Mouse (Mus musculus) ES-Bruce4 (cell line): ENCODE measurements at regions not wholly inside any gene's neighbourhood (a gene's known extent, or its start where the extent isn't known, plus 50 kb on each side); places are given as distances from the start of the nearest gene placed in this dataset.

Experiments
- CTCF ChIP-seq: IDR thresholded peaks from one replicate; pipeline ENCODE4 v1.8.1; 2011; ENCODE audit warnings: low read depth, low read length
- EP300 ChIP-seq: IDR thresholded peaks from 2 replicates; pipeline ENCODE4 v1.6.1; 2011; ENCODE audit warnings: low read depth, low read length; ENCODE audit not compliant: insufficient read depth
- POLR2A ChIP-seq: IDR thresholded peaks from one replicate; pipeline ENCODE4 v1.8.1; 2011; ENCODE audit warnings: low read length; ENCODE audit not compliant: insufficient read depth

DNA sequence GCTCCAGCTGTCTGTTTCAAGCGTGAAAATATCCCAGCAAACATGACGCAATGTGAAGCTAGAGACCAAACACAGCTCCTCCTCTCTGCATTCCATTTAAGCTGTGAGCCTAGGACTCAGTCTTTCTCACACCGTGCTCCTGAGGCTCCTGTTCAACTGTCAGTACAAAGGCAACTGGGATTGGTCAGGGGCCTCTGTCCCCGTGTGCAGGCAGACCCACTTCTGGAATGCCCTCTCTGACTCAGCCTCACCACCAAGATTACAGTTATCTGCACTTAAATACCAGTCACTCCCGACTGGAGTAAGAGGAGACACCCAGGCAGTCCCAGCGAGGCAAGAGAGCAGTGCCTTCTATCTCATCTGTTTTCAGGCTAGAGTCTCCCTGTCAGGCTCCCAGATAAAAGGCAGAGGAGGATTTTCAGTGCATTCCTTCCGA, 112.8 kb downstream of the Tbx18 start:
- TF ChIP-seq CTCF (no peak), POLR2A (no peak), EP300 (no peak)
